Mouse (Mus musculus): ENCODE data around the gene Gm21981. TPM values are rescaled to one million over a fixed set of nuclear protein-coding genes. Genes with fewer than 3 reads are reported as not detected.

The Gm21981 gene
- polyA plus RNA-seq, 1 experiment from 2014 or later = 0.54 TPM

- Histone ChIP-seq H3K9ac (replicated peaks) (no peak within 1 kb of the TSS), H3K36me3 (no peaks in the 10 kb centered on the region), H3K4me1 (replicated peaks) (no peaks in the 10 kb centered on the region), H3K27me3 (peaks cover 16% of the 10 kb centered on the region), H3K4me2 (no peak within 1 kb of the TSS), H3K4me3 (replicated peaks) (no peak within 1 kb of the TSS), H3K27ac (no peak within 1 kb of the TSS), H3K9me3 (no peaks in the 10 kb centered on the region)
- ATAC-seq (ENCODE audit: insufficient number of reproducible peaks, insufficient read depth, low FRiP score, low TSS enrichment, low read depth) = no peak
- 67% methylated on average over 11 of the region's 11 CpGs for WGBS
Observed at GRCm38 (mm10) chr17:47726566-47726965, 32.3 kb upstream of the Gm21981 start, which contains the start of gene Pgc. TSS of gene Pgc (plus strand) at chr17:47726842.

GRCm38 (mm10) chr17:47721183-47721582, 26.9 kb upstream of the Gm21981 start:
- Histone ChIP-seq H3K36me3 (no peaks in the 10 kb centered on the region), H3K9ac (replicated peaks) (no peak overlapping the region), H3K27ac (no peak overlapping the region), H3K27me3 (peaks cover 9% of the 10 kb centered on the region), H3K4me3 (replicated peaks) (no peak overlapping the region), H3K4me2 (no peak overlapping the region), H3K9me3 (no peaks in the 10 kb centered on the region), H3K4me1 (replicated peaks) (no peaks in the 10 kb centered on the region)
- 90% methylated on average over 4 of the region's 4 CpGs for WGBS
- no peak for ATAC-seq (ENCODE audit: insufficient number of reproducible peaks, insufficient read depth, low FRiP score, low TSS enrichment, low read depth)

GRCm38 (mm10) chr17:47715037-47715436, 20.8 kb upstream of the Gm21981 start:
- Histone ChIP-seq H3K9ac (replicated peaks) (no peak overlapping the region), H3K27ac (no peak overlapping the region), H3K9me3 (no peaks in the 10 kb centered on the region), H3K4me2 (no peak overlapping the region), H3K27me3 (peaks cover 4% of the 10 kb centered on the region), H3K4me3 (replicated peaks) (no peak overlapping the region), H3K4me1 (replicated peaks) (0 out of 2 replicates have a peak, but pooled peaks cover 2% of the 10 kb centered on the region), H3K36me3 (no peaks in the 10 kb centered on the region)
- ATAC-seq (ENCODE audit: insufficient number of reproducible peaks, insufficient read depth, low FRiP score, low TSS enrichment, low read depth) = no peak
- 56% methylated on average over 3 of the region's 3 CpGs for WGBS

GRCm38 (mm10) chr17:47712889-47713571, 18.8 kb upstream of the Gm21981 start:
- H3K4me2 ChIP-seq = no peak overlapping the region
- WGBS = 67% methylated on average over 9 of the region's 22 CpGs
- no peaks in the 10 kb centered on the region for H3K36me3 ChIP-seq
- no peak overlapping the region for H3K27ac ChIP-seq
- no peak overlapping the region for H3K4me3 ChIP-seq (replicated peaks)
- no peak for ATAC-seq (ENCODE audit: insufficient number of reproducible peaks, insufficient read depth, low FRiP score, low TSS enrichment, low read depth)
- H3K9ac ChIP-seq (replicated peaks) = no peak overlapping the region
- 0 out of 2 replicates have a peak, but pooled peaks cover 2% of the 10 kb centered on the region for H3K4me1 ChIP-seq (replicated peaks)
- H3K27me3 ChIP-seq = peaks cover under 1% of the 10 kb centered on the region; the same call in 1 of the 2 replicates
- no peaks in the 10 kb centered on the region for H3K9me3 ChIP-seq

GRCm38 (mm10) chr17:47711883-47712282, 17.6 kb upstream of the Gm21981 start:
- ATAC-seq (ENCODE audit: insufficient number of reproducible peaks, insufficient read depth, low FRiP score, low TSS enrichment, low read depth) = no peak
- Histone ChIP-seq H3K27me3 (no peaks in the 10 kb centered on the region; the same call in 1 of the 2 replicates), H3K4me3 (replicated peaks) (no peak overlapping the region), H3K4me2 (no peak overlapping the region), H3K9ac (replicated peaks) (no peak overlapping the region), H3K27ac (no peak overlapping the region), H3K9me3 (no peaks in the 10 kb centered on the region), H3K36me3 (no peaks in the 10 kb centered on the region), H3K4me1 (replicated peaks) (0 out of 2 replicates have a peak, but pooled peaks cover 2% of the 10 kb centered on the region)
- 64% methylated on average over 6 of the region's 6 CpGs for WGBS

- no peak overlapping the region for H3K27ac ChIP-seq
- no peaks in the 10 kb centered on the region for H3K36me3 ChIP-seq
- no peaks in the 10 kb centered on the region for H3K9me3 ChIP-seq
- H3K4me3 ChIP-seq (replicated peaks) = no peak overlapping the region
- no peak overlapping the region for H3K4me2 ChIP-seq
- no peaks in the 10 kb centered on the region for H3K27me3 ChIP-seq
- H3K9ac ChIP-seq (replicated peaks) = no peak overlapping the region
- WGBS = 57% methylated on average over 3 of the region's 3 CpGs
- ATAC-seq (ENCODE audit: insufficient number of reproducible peaks, insufficient read depth, low FRiP score, low TSS enrichment, low read depth) = no peak
- H3K4me1 ChIP-seq (replicated peaks) = 0 out of 2 replicates have a peak, but pooled peaks cover 2% of the 10 kb centered on the region
Observed at GRCm38 (mm10) chr17:47710036-47710435, 15.8 kb upstream of the Gm21981 start.

- 86% methylated on average over 4 of the region's 4 CpGs for WGBS
- no peaks in the 10 kb centered on the region for H3K36me3 ChIP-seq
Observed at GRCm38 (mm10) chr17:47708972-47709371, 14.7 kb upstream of the Gm21981 start.

GRCm38 (mm10) chr17:47707961-47708360, 13.7 kb upstream of the Gm21981 start:
- H3K27me3 ChIP-seq = peaks cover 16% of the 10 kb centered on the region
- no peak overlapping the region for H3K9ac ChIP-seq (replicated peaks)
- peaks cover 10% of the 10 kb centered on the region for H3K36me3 ChIP-seq
- no peaks in the 10 kb centered on the region for H3K9me3 ChIP-seq
- H3K27ac ChIP-seq = no peak overlapping the region
- ATAC-seq (ENCODE audit: insufficient number of reproducible peaks, insufficient read depth, low FRiP score, low TSS enrichment, low read depth) = no peak
- H3K4me1 ChIP-seq (replicated peaks) = peaks cover 6% of the 10 kb centered on the region; the same call in 1 of the 2 replicates
- H3K4me3 ChIP-seq (replicated peaks) = no peak overlapping the region
- no peak overlapping the region for H3K4me2 ChIP-seq
- WGBS = 84% methylated on average over 3 of the region's 3 CpGs

More at GRCm38 (mm10) chr17:47708972-47709371, 14.7 kb upstream of the Gm21981 start:
- no peak for ATAC-seq (ENCODE audit: insufficient number of reproducible peaks, insufficient read depth, low FRiP score, low TSS enrichment, low read depth)
- H3K9ac ChIP-seq (replicated peaks) = 0 out of 2 replicates have a peak overlapping the region, but pooled peaks have one; percentile 23
- no peak overlapping the region for H3K4me2 ChIP-seq
- H3K4me3 ChIP-seq (replicated peaks) = no peak overlapping the region
- no peaks in the 10 kb centered on the region for H3K9me3 ChIP-seq
- H3K27ac ChIP-seq = no peak overlapping the region
- 0 out of 2 replicates have a peak, but pooled peaks cover 2% of the 10 kb centered on the region for H3K4me1 ChIP-seq (replicated peaks)
- H3K27me3 ChIP-seq = peaks cover 6% of the 10 kb centered on the region

- Histone ChIP-seq H3K4me2 (no peak overlapping the region), H3K9ac (replicated peaks) (no peak overlapping the region), H3K4me1 (replicated peaks) (peaks cover 7% of the 10 kb centered on the region; the same call in 1 of the 2 replicates), H3K9me3 (no peaks in the 10 kb centered on the region), H3K27me3 (peaks cover 30% of the 10 kb centered on the region), H3K36me3 (peaks cover 27% of the 10 kb centered on the region), H3K27ac (no peak overlapping the region), H3K4me3 (replicated peaks) (no peak overlapping the region)
- WGBS = 75% methylated on average over 1 of the region's 1 CpGs
- no peak for ATAC-seq (ENCODE audit: insufficient number of reproducible peaks, insufficient read depth, low FRiP score, low TSS enrichment, low read depth)
Observed at GRCm38 (mm10) chr17:47706196-47706595, 11.9 kb upstream of the Gm21981 start.

- peaks cover 7% of the 10 kb centered on the region; the same call in 1 of the 2 replicates for H3K4me1 ChIP-seq (replicated peaks)
- 78% methylated on average over 4 of the region's 4 CpGs for WGBS
- H3K9ac ChIP-seq (replicated peaks) = no peak overlapping the region
- no peak overlapping the region for H3K27ac ChIP-seq
- no peak for ATAC-seq (ENCODE audit: insufficient number of reproducible peaks, insufficient read depth, low FRiP score, low TSS enrichment, low read depth)
- H3K36me3 ChIP-seq = peaks cover 42% of the 10 kb centered on the region
- no peaks in the 10 kb centered on the region for H3K9me3 ChIP-seq
- no peak overlapping the region for H3K4me2 ChIP-seq
- no peak overlapping the region for H3K4me3 ChIP-seq (replicated peaks)
- H3K27me3 ChIP-seq = peaks cover 30% of the 10 kb centered on the region
Observed at GRCm38 (mm10) chr17:47704692-47705091, 10.4 kb upstream of the Gm21981 start.

GRCm38 (mm10) chr17:47703556-47703955, 9.3 kb upstream of the Gm21981 start:
- Histone ChIP-seq H3K9ac (replicated peaks) (no peak overlapping the region), H3K36me3 (peaks cover 54% of the 10 kb centered on the region), H3K27me3 (peaks cover 30% of the 10 kb centered on the region), H3K27ac (0 out of 2 replicates have a peak overlapping the region, but pooled peaks have one; percentile 7), H3K4me3 (replicated peaks) (no peak overlapping the region), H3K4me1 (replicated peaks) (peaks cover 7% of the 10 kb centered on the region; the same call in 1 of the 2 replicates), H3K4me2 (peak overlapping the region; percentile 15; the same call in 1 of the 2 replicates), H3K9me3 (no peaks in the 10 kb centered on the region)
- ATAC-seq (ENCODE audit: insufficient number of reproducible peaks, insufficient read depth, low FRiP score, low TSS enrichment, low read depth) = no peak
- 19% methylated on average over 20 of the region's 20 CpGs for WGBS

Data from limb, embryonic 12.5 days (tissue).